Mouse (Mus musculus) limb, embryonic 11.5 days (tissue): Measurements from ENCODE around the gene Ntn5. TPM values are rescaled to one million over a fixed set of nuclear protein-coding genes. Genes with fewer than 3 reads are reported as not detected.

ENCODE experiments used
- ATAC-seq: fragments of 200-750 bp; cut with Nextera tagmentation; 2 replicates; pipeline ENCODE4 v1.8.0; 2017; ENCODE audit warnings: low read depth; ENCODE audit not compliant: insufficient number of reproducible peaks, low FRiP score, low TSS enrichment
- DNase-seq: peaks from one replicate; pipeline ENCODE4 v3.0.0-alpha.2; 2015; ENCODE audit warnings: low spot score
- H3K27ac ChIP-seq: fragments of 300-500 bp; sonication (generic); replicated peaks from 2 replicates; pipeline ENCODE4 v1.5.1; 2014; ENCODE audit warnings: low read depth, mild to moderate bottlenecking, low read length
- H3K27me3 ChIP-seq: fragments of 300-500 bp; sonication (generic); 2 replicates; pipeline ENCODE4 v1.6.1; 2014; ENCODE audit warnings: mild to moderate bottlenecking, low read length, mixed read lengths; ENCODE audit not compliant: control insufficient read depth, insufficient read depth
- H3K36me3 ChIP-seq: fragments of 300-500 bp; sonication (generic); 2 replicates; pipeline ENCODE4 v1.6.1; 2014; ENCODE audit warnings: mild to moderate bottlenecking, low read length, moderate library complexity, mixed read lengths; ENCODE audit not compliant: control insufficient read depth, insufficient read depth
- H3K4me1 ChIP-seq: fragments of 300-500 bp; sonication (generic); 2 replicates; pipeline ENCODE4 v1.6.1; 2014; ENCODE audit warnings: low read length, mixed read lengths; ENCODE audit not compliant: control insufficient read depth, insufficient read depth
- H3K4me2 ChIP-seq: fragments of 300-500 bp; sonication (generic); 2 replicates; pipeline ENCODE4 v1.6.1; 2014; ENCODE audit warnings: low read depth, mild to moderate bottlenecking, moderate library complexity; ENCODE audit not compliant: severe bottlenecking
- H3K4me3 ChIP-seq: fragments of 300-500 bp; sonication (generic); 2 replicates; pipeline ENCODE4 v1.5.1; 2014; ENCODE audit warnings: low read depth, low read length
- H3K9ac ChIP-seq: fragments of 300-500 bp; sonication (generic); 2 replicates; pipeline ENCODE4 v1.6.1; 2014; ENCODE audit warnings: mild to moderate bottlenecking, low read length
- H3K9me3 ChIP-seq: fragments of 300-500 bp; sonication (generic); 2 replicates; pipeline ENCODE4 v1.6.1; 2016; ENCODE audit warnings: low read length; ENCODE audit not compliant: control insufficient read depth
- WGBS: fragments of 180-500 bp; shearing (Covaris S2); extraction: QIAGEN DNeasy Blood & Tissue Kit; methylation state at CpG from one replicate; pipeline ENCODE4 v1.1.7; 2014; 5-methylcytosine and 5-hydroxymethylcytosine counted together
- polyA plus RNA-seq: library from polyadenylated mRNA; unstranded; fragments of >200 nt; fragmentation: Nextera tagmentation; extraction: Ambion mirVana; gene quantifications from 2 replicates; pipeline ENCODE4 v1.2.1, GENCODE M21; 2014

Gene Ntn5
- polyA plus RNA-seq, 1 experiment from 2014 or later: 0.24 TPM

DNA sequence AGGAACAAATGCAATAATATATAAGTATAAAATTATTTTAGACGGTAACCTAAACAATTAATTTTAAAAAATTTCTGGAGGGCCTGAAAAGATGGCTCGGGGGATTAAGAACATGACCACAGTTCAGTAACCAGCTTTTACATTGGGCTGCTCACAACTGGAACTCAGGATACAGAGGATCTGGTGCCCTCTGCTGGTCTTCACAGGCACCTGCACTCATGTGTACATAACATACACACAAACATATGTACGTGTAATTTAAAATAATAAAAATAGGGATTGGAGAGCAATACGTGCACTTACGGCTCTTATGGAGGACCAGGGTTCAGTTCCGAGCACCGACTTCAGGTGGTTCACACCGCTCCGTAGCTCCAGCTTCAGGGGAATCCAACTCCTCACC, 14.9 kb upstream of the Ntn5 start:
- no peaks in the 10 kb centered on the region for H3K27me3 ChIP-seq
- WGBS: 96% methylated on average over 9 of the region's 9 CpGs
- no peak for ATAC-seq

DNA sequence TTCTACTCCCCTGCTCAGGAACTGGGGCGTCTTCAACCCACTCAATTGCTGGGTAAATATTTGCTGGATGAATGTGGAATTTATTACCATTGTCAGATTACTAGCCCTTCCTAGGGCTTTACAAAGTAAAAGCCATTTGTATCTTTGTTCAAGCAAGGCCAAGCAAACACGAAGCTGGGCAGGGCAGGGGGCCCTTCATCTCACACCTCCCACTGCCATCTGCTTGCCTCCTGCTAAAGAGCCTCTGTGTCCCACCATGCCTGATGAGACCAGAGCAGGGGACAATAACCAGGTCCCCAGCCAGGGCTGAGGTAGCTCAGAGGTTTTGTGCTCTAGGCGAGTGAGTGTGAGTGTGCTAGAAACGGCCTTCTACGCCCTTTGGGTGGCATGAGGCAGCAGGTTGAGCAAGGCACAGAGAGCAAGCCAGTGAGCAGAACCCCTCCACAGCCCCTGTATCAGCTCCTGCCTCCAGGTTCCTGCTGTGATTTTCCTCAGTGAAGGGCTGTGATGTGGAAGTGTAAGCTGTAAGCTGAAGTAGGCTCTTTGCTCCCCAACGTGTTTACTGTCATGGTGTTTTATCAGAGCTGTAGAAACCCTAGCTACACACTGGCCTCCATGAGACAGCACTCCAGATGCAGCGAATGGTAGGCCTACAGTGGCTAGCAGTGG, 6.1 kb upstream of the Ntn5 start:
- no peaks in the 10 kb centered on the region for H3K27me3 ChIP-seq
- WGBS: 77% methylated on average over 7 of the region's 7 CpGs
- no peaks in the 10 kb centered on the region for H3K36me3 ChIP-seq
- H3K4me3 ChIP-seq: no peak overlapping the region
- no peak for DNase-seq
- H3K27ac ChIP-seq: no peak overlapping the region
- no peak overlapping the region for H3K9ac ChIP-seq
- no peak overlapping the region for H3K4me2 ChIP-seq
- H3K4me1 ChIP-seq: no peaks in the 10 kb centered on the region
- H3K9me3 ChIP-seq: no peaks in the 10 kb centered on the region
- no peak for ATAC-seq

More for the DNA sequence above, 14.9 kb upstream of the Ntn5 start:
- Histone ChIP-seq H3K4me1 (no peaks in the 10 kb centered on the region), H3K27ac (no peak overlapping the region), H3K36me3 (no peaks in the 10 kb centered on the region), H3K4me3 (no peak overlapping the region), H3K9me3 (no peaks in the 10 kb centered on the region), H3K4me2 (no peak overlapping the region), H3K9ac (no peak overlapping the region)
- DNase-seq: no peak

DNA sequence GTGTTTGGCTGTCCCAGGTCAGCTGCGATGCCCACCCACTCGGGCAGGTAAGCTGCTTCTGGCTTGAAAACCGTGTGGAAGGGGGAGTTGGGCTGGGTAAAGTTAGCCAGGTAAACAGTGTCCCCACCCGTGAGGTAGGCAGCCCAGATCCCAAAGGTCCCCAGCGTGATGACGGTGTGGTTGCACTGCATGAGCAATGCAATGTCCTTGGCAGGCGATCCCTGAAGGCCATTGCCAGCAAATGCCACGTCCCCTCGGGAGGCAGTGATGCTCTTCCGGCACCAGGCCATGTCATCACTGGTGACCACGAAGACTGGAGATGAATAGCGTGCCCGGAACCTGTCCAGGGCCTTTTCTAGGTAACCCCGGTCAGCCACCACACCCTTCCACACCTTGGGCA, 5.3 kb upstream of the Ntn5 start:
- ATAC-seq (no peak), DNase-seq (no peak)
- WGBS: 93% methylated on average over 14 of the region's 14 CpGs
- Histone ChIP-seq H3K27ac (no peak overlapping the region), H3K4me2 (no peak overlapping the region), H3K36me3 (no peaks in the 10 kb centered on the region), H3K4me1 (no peaks in the 10 kb centered on the region), H3K9me3 (no peaks in the 10 kb centered on the region), H3K27me3 (no peaks in the 10 kb centered on the region), H3K9ac (no peak overlapping the region), H3K4me3 (no peak overlapping the region)

DNA sequence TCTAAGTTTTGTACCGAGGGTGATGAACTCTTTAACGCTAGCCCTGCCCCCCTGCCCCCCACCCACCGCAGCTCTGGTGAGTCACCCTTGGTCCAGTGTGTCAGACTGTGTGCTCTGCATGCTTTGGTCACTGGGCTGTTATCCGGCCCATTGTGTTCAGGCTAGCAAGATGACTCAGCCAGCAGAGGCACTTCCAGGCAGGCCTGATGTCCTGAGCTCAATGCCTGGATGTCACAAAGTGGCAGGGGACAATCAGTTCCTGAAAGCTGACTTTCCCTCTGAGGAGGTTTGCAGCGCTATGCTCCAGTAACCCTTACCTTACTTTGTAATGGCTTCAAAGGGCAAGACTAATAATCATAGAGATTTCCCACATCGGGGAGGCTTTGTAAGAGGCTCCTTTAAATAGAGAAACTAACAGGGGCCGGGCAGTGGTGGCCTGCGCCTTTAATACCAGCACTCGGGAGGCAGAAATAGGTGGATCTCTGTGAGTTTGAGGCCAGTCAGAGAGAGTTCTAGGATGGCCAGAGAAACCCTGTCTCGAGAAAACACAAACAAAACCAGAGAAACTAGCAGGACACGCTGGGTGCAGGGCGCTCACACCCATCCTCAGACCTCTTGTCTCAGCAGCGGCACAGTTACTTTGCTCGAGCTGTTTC, 3.7 kb upstream of the Ntn5 start:
- ATAC-seq: no peak
- Histone ChIP-seq H3K4me2 (no peak overlapping the region), H3K9ac (no peak overlapping the region), H3K27ac (no peak overlapping the region), H3K36me3 (no peaks in the 10 kb centered on the region), H3K4me3 (no peak overlapping the region), H3K4me1 (no peaks in the 10 kb centered on the region), H3K27me3 (no peaks in the 10 kb centered on the region), H3K9me3 (no peaks in the 10 kb centered on the region)
- 81% methylated on average over 14 of the region's 14 CpGs for WGBS
- DNase-seq: no peak

DNA sequence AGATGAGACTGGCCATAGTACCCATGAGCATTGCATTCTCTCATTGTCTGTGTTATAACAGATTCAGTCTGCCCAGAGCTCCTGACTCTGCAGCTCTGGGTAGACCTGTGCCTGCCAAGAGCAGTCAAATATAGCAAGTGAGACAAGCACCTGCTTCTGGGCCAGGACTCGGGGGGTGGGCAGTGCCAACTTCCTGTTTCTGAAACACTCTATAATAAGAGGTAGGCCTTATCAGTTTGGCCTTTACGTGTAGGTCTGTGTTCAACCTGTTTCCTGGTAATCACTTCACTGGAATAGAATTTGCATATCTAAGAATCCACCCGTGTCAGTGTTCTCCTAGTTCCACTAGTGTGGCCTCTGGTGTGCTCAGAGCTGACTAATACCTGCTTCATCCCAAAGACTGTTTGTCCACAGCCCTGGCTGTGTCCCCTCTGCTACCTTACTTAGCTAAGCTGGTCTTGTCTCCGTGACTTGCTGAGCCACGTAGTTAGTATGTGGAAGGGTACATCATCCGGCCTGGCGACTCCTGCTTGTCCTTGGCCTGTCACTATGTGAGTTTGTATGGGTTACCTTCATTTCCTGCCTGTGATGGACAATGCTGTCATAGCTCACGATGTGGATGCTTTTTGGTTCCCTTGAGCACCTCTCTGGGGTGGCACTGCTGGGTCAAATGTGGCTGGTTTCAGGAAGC, 2.6 kb upstream of the Ntn5 start:
- H3K9me3 ChIP-seq: no peaks in the 10 kb centered on the region
- no peak overlapping the region for H3K27ac ChIP-seq
- no peak for ATAC-seq
- H3K4me2 ChIP-seq: no peak overlapping the region
- peaks cover 3% of the 10 kb centered on the region for H3K4me1 ChIP-seq
- no peaks in the 10 kb centered on the region for H3K27me3 ChIP-seq
- no peak for DNase-seq
- H3K9ac ChIP-seq: no peak overlapping the region
- H3K4me3 ChIP-seq: no peak overlapping the region
- no peaks in the 10 kb centered on the region for H3K36me3 ChIP-seq
- 86% methylated on average over 8 of the region's 8 CpGs for WGBS

DNA sequence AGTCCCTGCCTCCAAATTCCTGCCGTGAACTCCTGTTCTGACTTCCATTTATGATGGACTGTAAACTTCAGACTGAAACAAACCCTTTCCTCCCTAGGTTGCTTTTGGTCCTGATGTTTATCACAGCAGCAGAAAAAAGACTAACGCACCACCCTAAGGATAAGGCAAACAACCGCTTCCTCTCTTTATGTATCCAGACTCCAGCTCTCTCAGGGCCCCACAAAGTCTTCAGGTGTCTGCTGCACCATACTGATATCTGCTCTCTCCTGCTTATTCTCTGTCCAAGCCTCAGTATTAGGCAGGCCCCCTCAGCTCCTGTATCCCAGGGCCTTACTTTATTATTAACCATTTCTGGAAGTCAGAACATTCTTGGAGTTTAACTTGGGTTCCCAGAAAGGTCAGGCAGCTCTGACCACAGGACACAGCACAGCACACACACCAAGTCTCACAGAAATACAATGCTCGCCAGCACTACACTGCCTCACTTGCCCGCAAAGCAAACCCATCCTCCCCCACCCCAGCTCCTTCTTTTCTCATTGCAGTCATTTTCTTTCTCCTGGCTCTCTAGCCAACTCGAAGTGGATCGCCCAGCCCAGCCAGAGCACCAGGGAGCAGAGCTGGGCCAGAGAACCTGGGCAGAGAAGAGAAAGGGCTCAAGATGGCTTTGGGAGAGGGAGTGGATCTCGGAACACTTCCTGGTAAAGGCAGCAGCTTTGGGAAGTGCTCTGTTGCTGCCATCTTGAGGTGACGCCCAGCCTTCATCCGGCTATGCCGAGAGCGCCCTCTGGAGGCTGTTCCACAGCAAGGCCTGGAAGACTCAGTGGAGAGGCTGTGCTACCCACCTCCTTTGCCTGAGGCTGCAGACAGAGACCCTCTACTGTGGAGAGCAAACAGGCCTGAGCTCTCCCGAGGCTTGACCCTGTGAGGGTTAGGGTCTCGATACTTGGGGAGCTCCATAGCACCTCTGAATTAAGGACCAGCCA, 1.4 kb upstream of the Ntn5 start:
- Histone ChIP-seq H3K9me3 (no peaks in the 10 kb centered on the region), H3K9ac (peak overlapping the region; percentile 45; the same call in 1 of the 2 replicates), H3K4me2 (peak overlapping the region; percentile 2; the same call in 1 of the 2 replicates), H3K27me3 (no peaks in the 10 kb centered on the region), H3K4me3 (no peak overlapping the region), H3K4me1 (peaks cover 5% of the 10 kb centered on the region), H3K36me3 (no peaks in the 10 kb centered on the region), H3K27ac (no peak overlapping the region)
- DNase-seq (peak; percentile 97), ATAC-seq (peak; percentile 56)
- 34% methylated on average over 14 of the region's 14 CpGs for WGBS

DNA sequence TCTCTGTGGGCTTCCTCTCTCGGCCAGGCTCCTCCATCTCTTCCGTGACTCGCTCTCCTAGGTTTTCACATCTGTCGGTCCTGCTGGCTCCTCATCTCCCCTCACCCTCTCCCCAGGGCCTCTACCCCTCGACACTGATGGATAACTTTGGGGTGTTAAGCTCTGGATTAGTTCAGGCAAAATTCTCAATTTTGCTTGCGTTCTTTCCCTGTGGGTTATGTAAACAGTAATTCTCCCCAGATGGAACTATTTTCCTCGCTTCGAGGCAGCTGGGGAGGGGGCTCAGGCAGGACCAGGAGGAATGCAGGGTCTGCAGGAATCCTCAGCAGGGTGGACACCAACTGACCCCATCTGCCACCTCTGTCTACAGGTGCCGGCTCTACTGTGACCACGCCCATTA, 2.0 kb downstream of the Ntn5 start:
- Histone ChIP-seq H3K4me2 (0 out of 2 replicates have a peak overlapping the region, but pooled peaks have one; percentile 17), H3K27ac (no peak overlapping the region), H3K4me1 (peaks cover 5% of the 10 kb centered on the region), H3K4me3 (no peak overlapping the region), H3K27me3 (no peaks in the 10 kb centered on the region), H3K9ac (0 out of 2 replicates have a peak overlapping the region, but pooled peaks have one; percentile 27), H3K9me3 (no peaks in the 10 kb centered on the region), H3K36me3 (no peaks in the 10 kb centered on the region)
- DNase-seq (no peak), ATAC-seq (no peak)
- 33% methylated on average over 10 of the region's 10 CpGs for WGBS

DNA sequence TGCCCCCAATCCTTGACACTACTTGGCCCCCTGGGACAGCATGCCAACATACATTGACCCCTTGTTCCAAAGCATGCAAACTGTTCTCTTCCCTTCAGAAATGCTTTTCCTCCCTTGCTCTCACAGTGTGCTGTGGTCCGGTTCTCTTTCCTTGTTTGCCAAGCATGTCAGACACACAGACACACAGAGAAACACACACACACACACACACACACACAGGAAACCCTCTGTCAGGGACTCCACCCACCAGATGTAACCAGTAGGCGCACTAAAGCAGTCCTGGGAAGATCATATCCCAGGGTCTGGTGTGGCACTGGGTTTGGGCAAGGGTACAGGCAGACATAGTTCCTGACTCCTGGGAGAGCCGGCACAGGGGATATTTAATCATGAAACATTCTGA, 3.0 kb downstream of the Ntn5 start:
- H3K4me3 ChIP-seq: no peak overlapping the region
- no peak for DNase-seq
- WGBS: 85% methylated on average over 3 of the region's 3 CpGs
- H3K36me3 ChIP-seq: no peaks in the 10 kb centered on the region
- H3K4me1 ChIP-seq: peaks cover 5% of the 10 kb centered on the region
- no peak overlapping the region for H3K4me2 ChIP-seq
- no peaks in the 10 kb centered on the region for H3K27me3 ChIP-seq
- H3K9ac ChIP-seq: no peak overlapping the region
- no peak overlapping the region for H3K27ac ChIP-seq
- ATAC-seq: no peak
- H3K9me3 ChIP-seq: no peaks in the 10 kb centered on the region
